Mouse (Mus musculus): ENCODE data around the gene Otud6a.
"Not testable (repeated sequence)": the region's sequence is repeated elsewhere in the genome, so short reads cannot be mapped to it uniquely, and the experiment has no call there.

Gene Otud6a

GRCm38 (mm10) chrX:100428693-100429092 lies at the start of gene Otud6a:
TSS of gene Otud6a (plus strand) at chrX:100429013.
- no peak for DNase-seq

- DNase-seq, result peak; percentile 71 to 78
These were observed 38.9 kb upstream of the Otud6a start for GRCm38 (mm10) chrX:100389887-100390286.

GRCm38 (mm10) chrX:100392304-100392703 lies 36.5 kb upstream of the Otud6a start:
- DNase-seq, result peak; percentile 59 to 69

- peak in 1 of 2 experiments; percentile 6 for DNase-seq
These were observed 34.5 kb upstream of the Otud6a start for GRCm38 (mm10) chrX:100394223-100394861.

- DNase-seq, result peak in 1 of 2 experiments; percentile 6
These were observed 33.8 kb upstream of the Otud6a start for GRCm38 (mm10) chrX:100395026-100395425.

GRCm38 (mm10) chrX:100400900-100401299 lies 27.9 kb upstream of the Otud6a start:
- no peak for DNase-seq

- DNase-seq, result no peak
These were observed 27.2 kb upstream of the Otud6a start for GRCm38 (mm10) chrX:100401657-100402056.

- no peak for DNase-seq
These were observed 19.6 kb upstream of the Otud6a start for GRCm38 (mm10) chrX:100409245-100409644.

GRCm38 (mm10) chrX:100432311-100432710 lies 3.5 kb downstream of the Otud6a start:
- no peak for DNase-seq

GRCm38 (mm10) chrX:100442617-100443016 lies 13.8 kb downstream of the Otud6a start, which contains the start of gene Awat2:
TSS of gene Awat2 (minus strand) at chrX:100442717.
- not testable (repeated sequence) for DNase-seq

GRCm38 (mm10) chrX:100443532-100443931 lies 14.7 kb downstream of the Otud6a start:
- DNase-seq, result no peak

- no peak for DNase-seq
These were observed 39.2 kb downstream of the Otud6a start for GRCm38 (mm10) chrX:100468047-100468446.

GRCm38 (mm10) chrX:100470126-100470525 lies 41.3 kb downstream of the Otud6a start:
- no peak for DNase-seq

- no peak for DNase-seq
These were observed 42.7 kb downstream of the Otud6a start for GRCm38 (mm10) chrX:100471491-100471890.

- no peak for DNase-seq
These were observed 46.9 kb downstream of the Otud6a start for GRCm38 (mm10) chrX:100475569-100476223.

Measured in cerebellum, postnatal 14 days (tissue).